Mouse (Mus musculus): ENCODE results near the gene Nsg1. TPM values are rescaled to one million over a fixed set of nuclear protein-coding genes. Genes with fewer than 3 reads are reported as not detected.

Gene Nsg1
- polyA plus RNA-seq, 1 experiment from 2014 or later: 1,489 TPM

DNA sequence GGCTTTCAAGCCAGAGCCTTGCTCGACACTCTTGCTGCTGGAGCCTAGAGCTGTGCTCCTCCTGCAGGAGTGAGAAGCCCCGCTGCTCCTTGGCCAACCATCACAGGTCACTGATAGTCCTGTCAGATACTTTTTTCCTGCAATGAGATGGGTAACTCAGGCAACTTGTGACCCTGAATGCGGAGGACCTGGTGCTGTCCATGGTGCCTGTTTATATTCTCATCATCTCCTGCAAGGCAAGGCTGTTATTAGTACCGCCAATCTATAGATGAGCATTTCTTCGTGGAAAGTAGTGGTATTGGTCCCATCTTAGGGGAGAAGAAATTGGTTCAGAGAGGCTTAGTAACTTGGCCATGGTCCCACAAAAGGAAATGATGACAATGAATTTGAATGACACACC, 14.1 kb upstream of the Nsg1 start:
- Histone ChIP-seq H3K4me2 (no peak overlapping the region), H3K4me1 (no peaks in the 10 kb centered on the region), H3K27me3 (replicated peaks) (no peaks in the 10 kb centered on the region), H3K36me3 (replicated peaks) (no peaks in the 10 kb centered on the region), H3K9me3 (no peaks in the 10 kb centered on the region), H3K27ac (no peak overlapping the region), H3K9ac (no peak overlapping the region), H3K4me3 (no peak overlapping the region)
- WGBS: 63% methylated on average over 5 of the region's 5 CpGs
- no peak for ATAC-seq (replicated peaks)

DNA sequence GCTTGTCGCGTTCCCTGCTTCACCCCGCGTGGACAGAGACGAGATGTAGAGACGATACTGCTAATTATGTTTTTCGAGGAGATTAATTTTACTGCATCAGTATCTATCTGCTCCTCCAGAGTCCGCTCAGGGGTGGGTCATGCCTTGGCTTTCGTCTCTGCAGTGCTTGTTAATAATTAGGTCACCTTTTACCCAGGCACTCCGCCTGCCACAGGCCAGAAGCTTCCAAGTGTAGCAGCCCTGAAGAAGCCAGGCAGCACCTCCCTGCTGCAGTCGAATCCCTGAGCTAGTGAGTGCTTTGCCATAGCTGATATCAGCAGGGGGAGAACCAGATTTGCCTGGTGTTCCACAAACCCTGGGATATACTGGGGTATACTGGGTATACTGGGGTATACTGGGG, 8.8 kb upstream of the Nsg1 start:
- 58% methylated on average over 11 of the region's 11 CpGs for WGBS
- no peak overlapping the region for H3K9ac ChIP-seq
- H3K9me3 ChIP-seq: no peaks in the 10 kb centered on the region
- no peaks in the 10 kb centered on the region for H3K4me1 ChIP-seq
- no peak overlapping the region for H3K27ac ChIP-seq
- H3K4me2 ChIP-seq: no peak overlapping the region
- ATAC-seq (replicated peaks): peak; percentile 56
- no peak overlapping the region for H3K4me3 ChIP-seq
- no peaks in the 10 kb centered on the region for H3K27me3 ChIP-seq (replicated peaks)
- no peaks in the 10 kb centered on the region for H3K36me3 ChIP-seq (replicated peaks)

DNA sequence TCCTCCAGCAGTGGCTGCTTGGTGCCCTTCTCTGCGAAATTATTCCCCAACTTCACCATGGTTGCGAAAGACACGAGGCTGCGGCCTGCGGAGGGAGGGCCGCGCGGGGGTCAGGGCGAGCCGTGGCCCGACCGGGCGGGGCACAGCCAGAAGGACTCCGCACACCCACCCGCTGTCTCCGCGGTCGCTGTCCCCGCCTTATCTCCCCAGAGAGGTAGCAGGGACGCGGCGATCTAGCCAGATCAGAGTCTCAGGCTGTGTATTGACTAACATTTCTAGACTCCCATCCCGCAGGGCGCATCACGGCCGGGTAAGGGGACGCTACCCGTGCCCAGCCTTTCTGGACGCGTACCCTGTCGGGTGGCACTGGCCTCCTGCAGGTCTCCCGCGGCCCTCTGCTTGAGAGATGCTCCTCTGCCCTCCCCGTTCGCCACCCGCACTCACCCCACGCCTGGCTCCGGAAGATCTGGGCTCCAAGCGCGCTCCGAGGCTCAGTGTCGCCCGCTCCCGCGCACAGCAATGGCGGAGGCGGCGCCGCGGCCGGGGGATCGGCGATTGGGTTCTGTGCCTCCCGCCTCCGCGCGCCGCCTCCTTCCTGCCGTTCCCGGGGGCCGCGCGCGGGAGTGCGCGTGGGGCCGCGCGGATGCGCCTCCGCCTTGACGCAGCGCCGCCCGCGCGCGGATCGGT, 617 bp downstream of the Nsg1 start:
- WGBS: under 1% methylated on average over 79 of the region's 79 CpGs
- peaks cover 27% of the 10 kb centered on the region for H3K36me3 ChIP-seq (replicated peaks)
- no peaks in the 10 kb centered on the region for H3K9me3 ChIP-seq
- H3K4me2 ChIP-seq: peak overlapping the region; percentile 87
- H3K27me3 ChIP-seq (replicated peaks): no peaks in the 10 kb centered on the region
- ATAC-seq (replicated peaks): peak; percentile 87
- H3K4me1 ChIP-seq: peaks cover 46% of the 10 kb centered on the region
- peak overlapping the region; percentile 100 for H3K9ac ChIP-seq
- peak overlapping the region; percentile 95 for H3K4me3 ChIP-seq
- H3K27ac ChIP-seq: peak overlapping the region; percentile 99

DNA sequence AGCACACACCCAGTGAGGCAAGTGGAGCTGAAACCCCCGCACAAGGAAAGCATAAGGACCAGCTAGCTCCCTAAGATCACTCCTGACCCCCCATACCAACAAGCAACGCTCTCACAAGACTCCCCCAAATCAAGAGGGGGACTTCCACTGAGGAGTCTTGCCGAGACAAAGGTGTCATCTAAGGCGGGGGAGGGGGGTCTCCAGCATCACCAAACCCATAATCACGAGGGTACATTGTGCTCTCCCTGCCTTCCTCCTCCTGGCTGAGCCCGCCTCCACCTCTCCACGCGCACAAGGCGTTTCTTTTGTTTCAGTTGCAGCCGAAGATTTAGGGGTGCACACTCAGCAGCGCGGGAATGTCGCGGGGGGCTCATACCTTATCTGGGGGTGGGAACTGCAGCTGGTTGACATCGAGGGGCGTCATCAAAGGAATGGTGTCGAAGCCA, 1.2 kb downstream of the Nsg1 start:
- no peaks in the 10 kb centered on the region for H3K9me3 ChIP-seq
- peaks cover 32% of the 10 kb centered on the region for H3K36me3 ChIP-seq (replicated peaks)
- 1% methylated on average over 17 of the region's 17 CpGs for WGBS
- peaks cover 52% of the 10 kb centered on the region for H3K4me1 ChIP-seq
- no peaks in the 10 kb centered on the region for H3K27me3 ChIP-seq (replicated peaks)
- H3K4me2 ChIP-seq: peak overlapping the region; percentile 87
- H3K4me3 ChIP-seq: peak overlapping the region; percentile 95
- peak; percentile 68 for ATAC-seq (replicated peaks)
- H3K9ac ChIP-seq: peak overlapping the region; percentile 100
- peak overlapping the region; percentile 99 for H3K27ac ChIP-seq

DNA sequence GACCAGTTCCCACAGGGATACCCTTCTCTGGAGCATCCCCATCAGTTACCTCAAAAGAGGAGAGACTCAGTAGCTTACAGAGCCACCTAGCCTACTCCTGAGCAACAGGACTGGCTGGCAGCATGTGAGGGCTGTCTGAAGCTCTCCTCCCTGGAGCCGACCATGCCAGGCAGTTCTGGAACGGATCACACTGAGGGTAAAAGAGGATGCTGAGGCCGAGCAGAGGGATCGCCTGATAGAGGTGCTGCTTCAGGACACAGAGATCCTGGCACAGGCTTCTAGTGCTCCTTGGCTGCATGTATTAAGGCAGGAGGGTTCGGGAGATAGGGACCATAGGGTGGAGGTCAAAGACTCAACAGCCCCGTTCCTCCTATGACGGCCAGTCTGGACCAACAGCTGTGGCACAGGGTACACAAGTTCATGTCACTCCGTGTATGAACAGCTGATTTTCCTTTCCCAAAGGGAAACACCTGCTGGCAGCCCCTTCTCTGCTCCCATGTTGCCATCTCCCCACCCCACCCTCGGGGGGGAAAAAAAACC, 2.2 kb downstream of the Nsg1 start:
- Histone ChIP-seq H3K9me3 (no peaks in the 10 kb centered on the region), H3K27me3 (replicated peaks) (no peaks in the 10 kb centered on the region), H3K36me3 (replicated peaks) (peaks cover 39% of the 10 kb centered on the region), H3K4me2 (peak overlapping the region; percentile 87), H3K4me3 (peak overlapping the region; percentile 95), H3K27ac (peak overlapping the region; percentile 99), H3K4me1 (peaks cover 62% of the 10 kb centered on the region), H3K9ac (peak overlapping the region; percentile 100)
- WGBS: 32% methylated on average over 9 of the region's 9 CpGs
- ATAC-seq (replicated peaks): no peak

DNA sequence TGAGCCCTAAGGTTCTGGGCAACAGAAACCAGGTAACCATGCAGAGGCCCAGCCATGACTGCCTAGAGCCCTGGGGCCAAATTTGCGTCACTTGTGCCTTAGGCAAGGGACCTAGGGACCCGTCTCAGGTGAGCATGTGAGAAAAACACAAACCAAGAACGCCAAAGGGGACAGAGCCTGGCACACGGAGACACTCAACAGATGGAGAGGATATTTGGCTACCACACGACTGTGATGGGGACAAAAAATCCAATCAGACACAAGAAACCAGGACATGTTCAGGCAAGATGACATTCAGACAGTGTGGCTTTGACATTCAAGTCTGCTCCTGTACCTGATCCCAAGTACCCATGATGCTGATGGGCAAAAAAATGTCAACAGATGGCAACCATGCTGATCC, 6.1 kb downstream of the Nsg1 start:
- peak overlapping the region; percentile 10; the same call in 1 of the 2 replicates for H3K9ac ChIP-seq
- no peak overlapping the region; the same call in 1 of the 2 replicates for H3K27ac ChIP-seq
- H3K9me3 ChIP-seq: no peaks in the 10 kb centered on the region
- H3K36me3 ChIP-seq (replicated peaks): peaks cover 62% of the 10 kb centered on the region
- peaks cover 78% of the 10 kb centered on the region for H3K4me1 ChIP-seq
- 85% methylated on average over 5 of the region's 5 CpGs for WGBS
- peak overlapping the region; percentile 1; the same call in 1 of the 2 replicates for H3K4me3 ChIP-seq
- H3K27me3 ChIP-seq (replicated peaks): no peaks in the 10 kb centered on the region
- ATAC-seq (replicated peaks): no peak
- H3K4me2 ChIP-seq: peak overlapping the region; percentile 20

DNA sequence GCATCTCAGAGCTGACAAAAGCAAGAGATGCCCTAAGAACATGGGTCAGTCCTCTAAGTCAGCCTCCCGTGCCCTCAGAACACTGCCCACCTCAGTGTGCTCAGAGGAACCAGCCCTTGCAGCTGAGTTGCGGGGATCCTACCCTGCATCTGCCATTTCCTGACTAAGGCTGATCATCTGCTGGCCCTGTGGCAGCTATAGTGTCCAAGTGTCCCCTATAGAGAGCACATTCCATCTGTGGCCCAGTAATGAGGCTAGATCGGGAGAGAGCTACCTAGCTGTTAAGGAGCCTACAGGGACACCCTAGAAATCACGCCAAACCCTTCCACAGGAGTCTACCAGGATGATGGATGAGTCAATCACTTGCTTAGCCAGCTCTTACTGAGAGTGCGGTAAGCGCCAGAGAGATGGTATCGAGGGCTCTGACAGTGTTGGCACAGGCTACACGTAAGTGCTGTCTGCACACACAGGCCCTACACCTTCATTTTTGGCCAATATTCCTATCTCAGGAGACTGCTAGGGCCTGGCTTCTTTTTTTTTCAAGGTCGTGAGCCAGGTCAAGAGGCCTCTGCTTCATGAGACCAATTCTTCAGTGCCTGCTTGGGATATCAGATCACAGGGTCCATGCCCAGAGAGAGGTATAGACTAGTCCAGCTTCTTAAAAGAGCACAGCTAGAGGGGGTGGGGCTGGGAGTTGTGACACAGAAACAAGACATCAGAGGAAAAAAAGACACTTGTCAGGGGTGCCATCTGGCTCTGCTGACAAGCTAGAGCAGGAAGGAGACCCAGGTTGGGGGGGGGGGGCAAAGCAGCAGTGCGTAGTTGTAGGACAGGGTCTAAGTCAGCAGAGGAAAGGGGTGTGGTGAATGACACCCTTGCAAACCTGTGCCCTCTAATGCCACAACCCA, 7.3 kb downstream of the Nsg1 start:
- H3K4me3 ChIP-seq: 0 out of 2 replicates have a peak overlapping the region, but pooled peaks have one; percentile 1
- no peak overlapping the region for H3K27ac ChIP-seq
- 79% methylated on average over 10 of the region's 10 CpGs for WGBS
- H3K36me3 ChIP-seq (replicated peaks): peaks cover 73% of the 10 kb centered on the region
- H3K9me3 ChIP-seq: no peaks in the 10 kb centered on the region
- ATAC-seq (replicated peaks): no peak
- peak overlapping the region; percentile 7; the same call in 1 of the 2 replicates for H3K9ac ChIP-seq
- no peaks in the 10 kb centered on the region for H3K27me3 ChIP-seq (replicated peaks)
- H3K4me1 ChIP-seq: peaks cover 85% of the 10 kb centered on the region
- peak overlapping the region; percentile 20 for H3K4me2 ChIP-seq

DNA sequence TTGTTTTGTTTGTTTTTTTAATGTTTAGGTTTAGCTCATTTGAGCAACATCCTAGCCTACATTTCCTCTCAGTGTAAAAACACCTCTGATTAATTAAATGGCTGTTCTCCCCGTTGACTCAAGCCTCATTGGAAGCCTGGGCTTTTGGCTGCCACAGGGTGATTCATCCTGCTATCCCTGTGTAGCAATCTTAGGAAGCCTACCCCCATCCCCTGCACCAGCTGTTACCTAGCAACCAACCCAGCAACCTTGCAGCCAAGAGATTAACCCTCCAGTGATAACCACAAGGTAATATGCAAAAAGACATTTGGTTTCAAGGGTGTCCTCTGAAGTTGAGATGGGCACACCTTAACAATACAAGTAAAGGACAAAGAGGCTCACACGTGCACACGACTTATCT, 8.4 kb downstream of the Nsg1 start:
- Histone ChIP-seq H3K36me3 (replicated peaks) (peaks cover 67% of the 10 kb centered on the region), H3K27ac (no peak overlapping the region), H3K27me3 (replicated peaks) (no peaks in the 10 kb centered on the region), H3K4me1 (peaks cover 84% of the 10 kb centered on the region), H3K4me3 (no peak overlapping the region), H3K9ac (no peak overlapping the region), H3K4me2 (peak overlapping the region; percentile 20), H3K9me3 (no peaks in the 10 kb centered on the region)
- ATAC-seq (replicated peaks): no peak
- 36% methylated on average over 3 of the region's 3 CpGs for WGBS

DNA sequence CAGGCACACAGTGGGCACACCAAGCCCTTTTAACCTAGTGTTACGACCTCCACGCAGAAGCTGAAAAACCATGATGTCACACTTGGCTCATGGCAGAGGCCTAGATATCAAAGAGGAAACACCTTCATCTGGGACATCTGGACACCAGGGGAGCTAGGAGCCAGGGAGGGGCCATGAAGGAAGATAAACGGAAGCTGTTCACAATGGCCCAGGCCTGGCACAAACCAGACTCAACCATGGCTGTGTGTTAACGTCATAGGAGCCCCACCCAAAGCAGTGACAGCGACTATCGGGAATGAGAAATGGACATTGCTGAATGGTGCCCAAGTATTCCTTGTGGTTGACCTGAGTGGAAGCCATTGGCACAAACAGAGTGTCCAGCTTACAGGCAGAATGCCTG, 13.2 kb downstream of the Nsg1 start:
- H3K4me1 ChIP-seq: peaks cover 42% of the 10 kb centered on the region
- no peak overlapping the region for H3K4me2 ChIP-seq
- peaks cover 70% of the 10 kb centered on the region for H3K36me3 ChIP-seq (replicated peaks)
- 88% methylated on average over 6 of the region's 6 CpGs for WGBS
- no peaks in the 10 kb centered on the region for H3K9me3 ChIP-seq
- no peaks in the 10 kb centered on the region for H3K27me3 ChIP-seq (replicated peaks)
- H3K4me3 ChIP-seq: no peak overlapping the region
- H3K9ac ChIP-seq: no peak overlapping the region
- ATAC-seq (replicated peaks): no peak
- no peak overlapping the region for H3K27ac ChIP-seq

DNA sequence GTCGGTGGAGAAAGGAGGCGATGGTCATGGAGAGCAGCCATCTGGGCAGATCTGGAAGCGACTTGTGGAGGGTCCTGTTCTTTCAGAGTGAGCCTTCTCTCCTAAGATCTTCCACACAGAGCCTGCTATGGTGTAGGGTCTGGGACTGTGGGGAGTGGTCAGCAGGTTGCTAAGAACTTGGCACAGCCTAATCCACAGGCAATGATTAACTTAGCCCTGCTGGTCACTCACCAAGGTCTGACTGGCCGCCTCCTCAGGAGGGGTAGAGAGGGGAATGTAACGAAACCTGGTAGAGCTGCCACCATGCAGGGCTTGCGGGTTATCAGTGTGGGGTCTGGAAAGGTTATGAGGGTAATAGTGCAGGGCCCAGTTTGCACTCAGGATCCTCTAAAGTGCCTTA, 18.8 kb downstream of the Nsg1 start:
- Histone ChIP-seq H3K9me3 (no peaks in the 10 kb centered on the region), H3K27ac (no peak overlapping the region), H3K4me2 (no peak overlapping the region), H3K9ac (no peak overlapping the region), H3K36me3 (replicated peaks) (peaks cover 79% of the 10 kb centered on the region), H3K27me3 (replicated peaks) (no peaks in the 10 kb centered on the region), H3K4me3 (no peak overlapping the region), H3K4me1 (peaks cover 1% of the 10 kb centered on the region; the same call in 1 of the 2 replicates)
- ATAC-seq (replicated peaks): no peak
- 94% methylated on average over 6 of the region's 6 CpGs for whole genome bisulfite sequencing

DNA sequence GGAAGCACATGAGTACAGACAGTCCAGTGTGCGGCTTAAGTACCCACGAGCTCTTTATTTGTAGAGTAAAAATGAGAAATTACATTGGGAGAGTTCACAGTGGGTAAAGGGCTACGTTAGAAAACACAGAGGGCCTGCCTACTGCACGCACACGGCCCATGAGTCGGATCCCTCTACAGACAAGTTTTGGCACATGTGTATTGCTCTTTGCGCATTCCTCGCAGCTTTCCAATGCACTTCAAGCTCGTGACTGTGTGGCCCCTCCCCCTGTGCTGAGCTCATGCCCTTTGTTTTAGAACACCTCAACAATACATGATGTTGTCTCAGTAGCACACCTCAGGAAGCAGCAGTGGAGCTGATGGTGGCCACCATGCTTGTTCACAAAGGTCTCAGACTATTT, 22.5 kb downstream of the Nsg1 start:
- Histone ChIP-seq H3K9ac (no peak overlapping the region), H3K4me3 (no peak overlapping the region), H3K4me2 (no peak overlapping the region), H3K36me3 (replicated peaks) (peaks cover 60% of the 10 kb centered on the region), H3K4me1 (no peaks in the 10 kb centered on the region), H3K27me3 (replicated peaks) (no peaks in the 10 kb centered on the region), H3K9me3 (no peaks in the 10 kb centered on the region), H3K27ac (no peak overlapping the region)
- 89% methylated on average over 9 of the region's 9 CpGs for WGBS
- ATAC-seq (replicated peaks): 0 out of 2 replicates have a peak, but pooled peaks have one; percentile 8

DNA sequence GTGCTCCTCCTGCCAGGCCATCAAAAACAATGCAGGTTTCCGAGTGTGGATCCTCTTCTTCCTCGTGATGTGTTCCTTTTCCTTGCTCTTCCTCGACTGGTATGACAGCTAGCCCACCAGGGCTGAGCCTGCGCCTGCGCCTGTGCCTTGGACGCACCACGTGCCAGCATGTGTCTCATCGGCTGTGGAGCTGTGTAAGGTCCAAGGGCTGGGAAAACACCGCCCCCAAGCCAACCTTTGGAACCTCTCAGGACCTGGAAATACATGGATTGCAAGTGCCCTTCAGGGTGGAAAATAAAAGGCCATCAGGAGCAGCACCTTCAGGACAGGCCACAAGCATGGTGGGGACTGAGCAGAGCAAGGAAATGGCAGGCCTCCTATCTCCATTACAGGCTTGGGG, 23.5 kb downstream of the Nsg1 start:
- H3K4me3 ChIP-seq: no peak overlapping the region
- H3K9ac ChIP-seq: no peak overlapping the region
- H3K36me3 ChIP-seq (replicated peaks): peaks cover 58% of the 10 kb centered on the region
- H3K9me3 ChIP-seq: no peaks in the 10 kb centered on the region
- no peak overlapping the region for H3K27ac ChIP-seq
- H3K4me1 ChIP-seq: no peaks in the 10 kb centered on the region
- ATAC-seq (replicated peaks): peak; percentile 35
- H3K27me3 ChIP-seq (replicated peaks): no peaks in the 10 kb centered on the region
- no peak overlapping the region for H3K4me2 ChIP-seq
- 96% methylated on average over 9 of the region's 9 CpGs for WGBS

Data from midbrain, embryonic 15.5 days (tissue).